Mouse (Mus musculus) liver, embryonic 14.5 days (tissue): ENCODE results near the gene Rgs7bp.

ENCODE experiments used
- CTCF ChIP-seq: IDR thresholded peaks from 2 replicates; pipeline ENCODE4 v1.5.1; 2016; ENCODE audit warnings: antibody characterized with exemption, low read depth, control low read depth
- EP300 ChIP-seq: IDR thresholded peaks from 2 replicates; pipeline ENCODE4 v1.6.1; 2016; ENCODE audit warnings: antibody characterized with exemption, low read depth

GRCm38 (mm10) chr13:105047377-105047776 lies 7.4 kb downstream of the Rgs7bp start:
- TF ChIP-seq CTCF, result no peak
- no peak for TF ChIP-seq EP300
